Mouse (Mus musculus) lung, adult 18-20 months (tissue): ENCODE results near the gene Fam193b.

ENCODE experiments used
- DNase-seq, 2 experiments: peaks; one replicate each; pipeline ENCODE4 v3.0.0; 2022; ENCODE audit warnings: mixed read lengths in 2 of 2

Fam193b gene

DNA sequence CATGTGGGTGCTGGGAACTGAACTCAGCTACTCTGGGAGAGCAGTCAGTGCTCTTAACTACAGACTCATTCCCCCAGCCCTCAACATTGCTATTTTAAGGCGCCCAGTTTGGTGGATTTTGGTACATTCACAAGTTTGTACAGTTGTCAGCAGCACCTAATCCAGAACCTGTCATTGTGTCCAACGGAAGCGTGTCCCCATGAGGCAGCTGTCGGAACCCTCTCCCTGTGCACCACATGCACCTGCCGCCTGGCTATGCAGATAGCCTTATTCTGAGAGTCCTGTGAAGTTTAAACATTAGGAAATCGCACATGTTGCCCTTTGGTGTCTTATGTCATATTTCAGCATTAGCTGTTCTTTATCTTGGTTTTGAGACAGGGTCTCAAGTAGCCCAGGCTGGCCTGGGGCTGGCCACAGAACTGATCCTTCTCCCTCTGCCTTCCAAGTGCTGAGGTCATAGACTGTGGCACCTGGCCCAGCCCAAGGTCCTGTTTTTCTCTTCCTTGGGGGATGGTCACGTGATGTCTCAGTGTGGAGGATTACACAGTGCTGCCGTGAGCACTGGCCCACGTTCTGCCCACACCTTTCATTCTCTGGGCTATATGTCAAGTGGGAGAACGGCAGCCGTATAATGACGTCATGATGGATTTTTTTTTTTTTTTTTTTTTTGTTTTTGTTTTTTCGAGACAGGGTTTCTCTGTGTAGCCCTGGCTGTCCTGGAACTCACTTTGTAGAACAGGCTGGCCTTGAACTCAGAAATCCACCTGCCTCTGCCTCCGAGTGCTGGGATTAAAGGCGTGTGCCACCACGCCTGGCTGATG is 45.0 kb downstream of the Fam193b start:
- no peak for DNase-seq

DNA sequence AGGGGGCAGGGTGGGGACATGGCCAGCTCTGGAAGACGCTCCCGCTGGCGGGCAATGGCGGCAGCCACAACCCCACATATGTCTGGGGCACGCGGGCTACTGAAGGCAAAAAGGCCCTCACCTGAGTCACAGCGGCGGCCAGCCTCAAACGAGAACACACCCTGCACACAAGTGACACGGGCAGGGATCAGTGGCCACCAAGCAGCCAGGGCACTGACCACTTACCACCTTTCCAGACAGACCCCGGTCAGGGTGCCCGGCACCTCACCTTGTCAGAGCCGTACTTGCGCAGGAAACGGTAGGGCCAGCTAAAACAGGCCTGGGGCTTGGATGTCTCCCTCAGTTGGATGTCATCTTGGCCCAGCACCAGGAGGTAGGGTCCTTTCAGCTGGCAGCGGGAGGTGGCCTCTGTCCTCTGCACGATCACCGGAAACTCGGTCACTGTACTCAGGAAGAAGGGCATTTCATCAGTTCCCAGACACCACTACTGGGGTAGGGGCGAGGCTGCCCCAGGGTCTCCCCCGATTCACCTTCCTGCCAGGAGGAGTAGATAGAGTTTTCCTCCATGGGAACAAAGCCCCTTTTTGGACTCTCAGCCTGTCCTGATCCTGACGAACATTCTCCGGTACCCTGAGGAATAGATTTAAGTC is 46.8 kb downstream of the Fam193b start:
- DNase-seq: no peak

DNA sequence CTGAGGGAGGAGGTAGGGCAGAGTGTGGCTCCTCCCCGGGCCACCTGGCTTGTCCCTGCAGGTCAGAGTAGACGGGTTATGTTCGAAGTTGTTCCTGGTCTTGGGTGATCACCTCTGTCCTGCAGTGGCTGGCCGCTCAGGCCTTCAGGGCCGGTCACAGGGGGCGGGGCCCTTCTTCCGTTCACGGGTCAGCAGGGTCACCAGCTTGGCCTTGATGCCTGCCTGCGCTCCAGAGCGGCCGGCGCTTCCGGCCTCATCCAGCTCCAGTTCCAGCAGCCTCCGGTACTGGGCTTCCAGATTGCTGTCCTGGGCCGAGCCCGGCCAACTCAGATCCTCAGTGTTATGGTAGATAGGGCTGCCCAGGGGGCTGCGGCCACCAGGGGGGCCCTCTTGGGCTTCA is 47.6 kb downstream of the Fam193b start:
- no peak for DNase-seq

DNA sequence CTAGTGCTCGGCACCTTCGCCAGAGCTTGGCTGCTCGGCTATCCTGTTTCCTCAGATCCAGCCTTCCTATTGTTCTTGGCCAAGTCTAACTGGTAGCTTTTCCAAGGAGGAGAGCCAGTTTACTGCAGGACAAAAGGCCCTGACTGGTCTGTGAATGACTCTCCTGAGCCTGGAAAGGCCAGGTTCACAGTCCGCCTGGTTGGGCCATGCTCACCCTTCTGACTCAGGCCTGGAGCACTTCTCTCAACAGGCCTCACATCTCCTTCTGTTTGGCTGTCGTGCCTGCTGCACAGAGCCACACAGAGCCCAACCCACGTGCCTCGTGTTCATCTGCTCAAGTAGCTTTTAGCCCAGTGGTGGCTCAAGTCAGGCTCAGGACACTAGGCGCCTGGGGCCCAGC is 48.2 kb downstream of the Fam193b start:
- DNase-seq: no peak

DNA sequence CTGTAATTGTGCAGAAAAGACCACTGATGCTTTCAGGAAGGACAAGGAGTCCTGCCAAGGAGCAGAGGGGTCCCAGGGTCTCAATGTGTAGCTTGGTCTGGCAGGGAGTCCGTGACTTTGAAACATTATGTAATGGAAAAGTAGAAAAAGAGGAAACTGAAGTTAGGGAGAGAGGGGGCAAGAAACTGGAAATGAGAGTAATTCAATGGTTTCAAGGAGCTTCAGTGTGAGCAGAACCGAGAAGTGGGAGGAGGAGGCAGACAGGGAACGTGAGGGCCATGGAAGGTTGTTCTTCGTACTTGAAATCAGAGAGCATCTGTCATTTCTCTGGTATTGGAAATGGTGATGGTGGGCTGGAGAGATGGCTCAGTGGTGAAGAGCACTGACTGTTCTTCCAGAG is 51.3 kb downstream of the Fam193b start:
- DNase-seq: no peak

DNA sequence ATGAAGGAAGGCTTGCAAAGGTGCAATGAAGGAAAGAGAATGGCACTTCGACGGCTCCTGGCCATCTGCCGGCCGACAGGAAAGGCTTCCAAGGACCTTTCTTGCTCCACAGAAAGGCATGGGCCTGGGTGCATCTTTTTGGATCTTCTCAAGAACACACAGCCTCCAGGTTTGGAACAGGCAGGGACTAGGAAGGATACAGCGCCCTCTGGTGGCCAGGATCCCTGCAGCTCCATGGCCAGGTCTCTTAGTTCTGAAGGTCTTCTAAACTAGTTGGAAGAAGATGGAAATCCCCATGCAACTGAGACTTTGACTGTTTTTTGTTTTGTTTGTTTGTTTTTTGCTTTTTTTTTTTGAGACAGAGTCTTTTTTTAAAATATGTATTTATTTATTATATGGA is 54.0 kb downstream of the Fam193b start:
- DNase-seq: peak; percentile 80

DNA sequence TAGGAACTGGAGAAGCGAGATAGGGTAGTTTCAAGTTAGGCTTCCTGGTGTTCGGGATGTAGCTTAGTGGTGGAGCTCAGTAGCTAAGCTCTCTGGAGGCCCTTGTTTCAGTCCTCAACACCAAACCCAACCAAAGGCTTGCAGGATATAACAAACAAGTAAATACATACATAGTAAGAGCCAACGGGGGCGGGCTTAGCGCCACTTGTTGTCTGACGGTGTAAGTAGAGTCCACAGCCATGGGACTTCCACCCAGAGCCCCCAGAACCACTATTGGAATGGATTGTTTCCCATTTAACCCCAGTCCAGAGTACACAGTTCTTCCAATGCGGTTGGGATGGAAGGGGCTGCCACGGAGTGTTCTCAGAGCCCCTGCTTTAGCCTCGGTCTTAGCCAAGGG is 57.1 kb downstream of the Fam193b start:
- DNase-seq: no peak

DNA sequence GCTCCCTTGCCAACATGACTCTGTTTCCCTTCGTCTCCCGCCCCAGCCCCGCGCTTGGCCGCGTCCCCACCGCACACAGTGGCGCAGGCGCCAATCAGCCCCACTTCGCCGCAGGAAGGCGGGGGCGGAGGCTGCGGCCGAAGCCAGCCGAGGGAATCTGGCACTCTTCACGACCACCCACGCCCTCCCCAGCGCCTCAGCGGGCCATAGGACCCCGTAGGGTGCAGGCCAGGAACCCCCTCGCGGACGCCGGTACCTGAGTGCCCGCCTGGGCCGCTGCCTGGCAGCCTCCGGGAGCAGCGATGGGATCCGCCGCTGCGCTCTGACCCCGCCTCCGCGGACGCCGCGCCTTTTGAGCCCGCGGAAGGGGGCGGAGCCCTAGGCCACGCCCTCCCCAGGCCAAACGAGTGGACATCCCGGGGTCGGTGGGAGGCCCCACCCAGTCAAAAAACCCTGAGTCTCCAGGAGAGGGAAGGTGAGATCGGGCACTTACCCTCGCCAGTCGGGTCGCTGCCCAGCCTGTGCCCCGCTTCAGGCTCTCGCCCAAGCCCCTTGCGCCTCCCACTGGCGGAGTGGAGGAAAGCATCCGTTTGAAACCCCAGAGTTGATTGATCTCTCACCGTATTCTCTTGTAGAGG is 57.7 kb downstream of the Fam193b start, which contains the start of gene Pdlim7:
Gene Pdlim7, minus strand, starts transcription at position 566 of the 638 bp plus-strand sequence.
- peak; percentile 87 to 90 for DNase-seq

DNA sequence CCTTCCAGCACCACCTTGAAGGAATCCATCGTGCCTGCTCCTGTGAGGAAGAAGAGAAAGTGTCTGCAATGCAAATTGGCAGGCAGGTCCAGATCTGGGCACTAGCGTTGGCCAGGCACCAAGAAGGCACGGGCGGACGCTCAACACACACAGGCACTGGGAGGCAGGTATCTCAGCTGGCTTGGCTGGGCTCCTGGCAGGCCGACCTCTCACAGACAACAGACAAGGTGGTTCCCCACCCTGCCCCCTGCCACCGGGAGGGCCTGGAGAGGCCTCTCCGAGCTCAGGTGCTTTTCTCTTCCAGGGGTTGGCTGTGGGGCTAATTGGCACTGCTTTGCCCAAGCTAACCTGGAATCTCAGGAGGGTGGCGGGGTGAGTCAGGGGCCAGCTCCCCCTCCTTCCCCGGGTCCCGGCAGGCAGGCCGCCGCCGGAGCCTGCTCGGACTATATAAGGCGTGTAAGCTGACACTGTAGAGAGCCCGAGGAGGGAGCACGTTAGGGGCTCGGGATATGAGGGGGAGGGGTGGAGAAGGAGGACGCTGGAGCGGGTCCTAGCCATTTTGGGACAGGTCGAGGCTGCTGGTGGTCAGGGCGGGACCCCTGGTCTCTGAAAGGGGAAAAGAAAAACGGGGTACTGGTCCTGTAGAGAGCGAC is 58.4 kb downstream of the Fam193b start:
- peak; percentile 55 to 64 for DNase-seq

DNA sequence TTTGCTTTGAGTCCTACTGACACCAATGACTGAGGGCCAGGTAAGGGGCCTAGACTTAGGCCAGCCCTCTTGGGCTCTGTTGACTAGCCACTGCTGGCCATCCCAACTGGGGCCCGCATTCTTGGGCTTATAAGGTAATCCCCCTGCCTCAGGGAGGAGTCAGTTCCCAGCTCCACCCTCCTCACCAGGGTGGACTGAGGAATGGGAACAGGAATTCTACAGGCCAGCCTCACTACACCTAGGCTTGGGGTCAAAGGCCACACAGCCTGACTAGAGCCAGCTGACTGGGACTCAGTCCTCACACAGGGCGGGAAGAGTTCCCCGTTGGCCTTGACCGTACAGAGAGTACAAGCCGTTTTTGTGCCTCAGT is 59.4 kb downstream of the Fam193b start:
- DNase-seq: peak in 1 of 2 experiments; percentile 26

DNA sequence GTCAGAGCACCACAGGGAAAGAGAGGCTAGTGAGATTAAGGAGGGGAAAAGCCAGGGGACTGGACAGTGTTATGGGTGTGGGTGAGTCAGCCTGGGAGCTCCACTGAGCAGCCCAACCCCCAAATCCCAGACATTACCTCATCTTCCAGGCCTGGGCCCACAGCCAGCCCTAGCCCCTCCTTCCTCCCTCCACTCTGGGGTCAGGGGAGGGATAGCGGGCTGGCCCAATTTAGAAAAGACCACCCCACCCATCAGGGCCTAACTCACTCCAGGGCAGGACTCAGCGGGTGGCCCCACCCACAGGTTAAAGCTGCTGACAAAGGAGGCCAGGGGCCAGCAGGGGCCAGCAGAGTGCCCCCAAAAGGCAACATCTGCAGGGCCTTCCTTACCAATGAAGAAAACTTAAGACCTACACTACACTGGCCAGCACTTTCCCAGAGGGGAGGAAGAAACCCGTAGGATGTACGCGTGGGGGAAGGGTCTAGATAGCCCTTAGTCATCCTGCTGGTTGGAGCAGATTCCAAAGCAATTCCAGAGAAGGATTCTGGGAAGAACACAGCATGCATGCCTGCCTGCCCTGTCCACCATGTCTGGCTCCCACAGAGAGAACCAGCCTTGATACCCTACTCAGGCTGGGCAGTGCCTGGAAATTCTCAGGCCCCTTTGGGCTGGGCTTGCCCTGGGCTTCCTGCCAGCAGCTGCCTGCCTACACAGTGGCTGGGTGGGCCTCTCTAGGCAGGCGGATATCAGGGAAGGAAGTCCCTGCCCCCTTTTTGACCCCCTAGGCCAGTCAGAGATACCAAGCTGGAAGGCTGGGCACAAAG is 60.0 kb downstream of the Fam193b start:
- peak; percentile 86 to 90 for DNase-seq

DNA sequence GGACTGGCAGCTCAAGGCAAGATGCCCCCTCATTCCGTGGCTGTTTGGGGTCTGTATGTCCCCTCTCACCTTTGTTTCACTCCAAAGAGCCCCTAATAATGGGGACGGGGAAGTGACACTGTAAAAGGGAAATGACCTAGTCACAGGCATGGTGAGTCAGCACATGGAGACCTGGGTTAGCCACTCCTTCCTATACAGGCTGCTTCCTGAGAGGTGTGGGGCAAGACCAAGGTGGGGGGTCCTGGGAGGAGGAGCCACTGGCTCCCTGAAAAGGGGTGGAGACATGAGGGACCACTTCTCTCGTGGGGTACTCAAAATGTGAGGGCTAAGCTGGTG is 60.6 kb downstream of the Fam193b start:
- DNase-seq: peak in 1 of 2 experiments; percentile 39

DNA sequence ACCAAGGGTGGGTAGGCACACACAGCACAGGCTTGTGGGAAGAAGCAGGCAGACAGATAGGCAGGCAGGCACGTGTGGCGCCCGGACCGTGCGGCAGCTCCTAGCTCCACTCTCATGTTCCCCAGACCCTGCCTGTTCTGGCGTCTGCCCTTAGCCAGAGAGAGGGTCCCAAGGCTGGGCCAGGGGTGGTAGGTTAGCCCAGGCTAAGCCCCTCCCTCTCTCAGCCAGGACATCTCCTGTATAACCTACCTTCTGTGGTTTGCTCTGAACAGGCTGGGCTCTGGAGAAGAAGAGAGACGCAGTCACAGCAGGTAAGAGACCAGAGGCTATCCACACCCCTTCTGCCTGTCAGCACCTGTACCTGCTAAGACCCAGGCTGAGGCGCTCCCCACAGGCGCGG is 62.4 kb downstream of the Fam193b start:
- no peak for DNase-seq

DNA sequence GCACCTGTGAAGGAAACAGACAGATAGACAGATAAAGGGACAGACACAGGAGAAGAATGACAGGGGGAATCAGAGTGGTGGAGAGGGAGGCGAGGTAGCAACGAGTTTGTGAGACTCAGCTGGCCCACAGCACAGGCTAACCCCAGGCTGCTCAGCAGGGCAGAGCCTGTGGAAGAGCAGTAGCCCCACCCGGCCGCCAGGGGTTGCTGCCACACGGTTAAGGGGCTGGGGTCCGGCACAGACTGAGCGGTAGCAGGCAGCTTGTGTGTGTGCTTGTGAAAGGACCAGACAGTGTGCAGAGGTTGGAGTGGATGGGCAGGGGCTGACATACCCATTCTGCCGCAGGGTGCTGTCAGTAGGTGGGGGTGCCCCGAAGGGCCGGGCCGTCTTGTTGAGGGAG is 63.0 kb downstream of the Fam193b start:
- no peak for DNase-seq

DNA sequence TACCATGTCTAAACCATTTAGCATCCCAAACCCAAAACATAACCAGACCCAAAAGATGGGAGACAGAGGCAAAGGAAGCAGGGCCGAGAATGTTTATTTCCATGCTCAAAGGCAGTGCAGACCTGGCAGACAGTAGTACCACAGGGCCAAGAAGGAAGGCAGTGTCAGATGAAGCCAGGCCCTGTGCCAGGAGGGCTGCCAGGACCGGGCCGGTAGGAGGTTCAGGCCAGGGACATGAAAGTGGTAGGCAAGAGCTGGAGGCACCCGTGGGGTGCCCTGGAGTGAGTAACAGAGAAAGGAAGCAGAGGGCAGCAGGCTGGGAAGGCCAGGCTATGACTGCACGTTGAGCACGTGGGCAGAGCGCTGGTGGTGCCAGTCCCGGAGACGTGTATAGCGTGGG is 64.2 kb downstream of the Fam193b start:
- no peak for DNase-seq

DNA sequence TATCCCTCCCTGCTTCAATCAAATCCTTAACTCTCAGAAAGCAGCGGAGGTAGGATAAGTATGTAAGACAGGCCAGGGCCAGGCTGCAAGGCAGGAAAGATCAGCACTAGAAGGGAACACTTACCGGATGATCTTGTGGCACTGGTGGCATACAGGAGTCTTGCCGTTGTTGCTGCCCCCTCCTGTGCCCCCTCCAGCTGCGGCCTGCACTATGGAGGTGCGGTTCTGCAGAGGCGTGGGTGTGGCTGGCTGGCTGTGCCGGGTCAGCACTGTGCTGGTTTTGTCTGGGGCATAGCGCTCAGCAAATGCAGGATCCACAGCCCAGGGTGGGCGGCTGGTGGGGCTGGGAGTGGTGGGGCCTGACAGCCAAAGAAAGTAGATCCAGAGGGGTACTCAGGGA is 65.1 kb downstream of the Fam193b start:
- DNase-seq: no peak

DNA sequence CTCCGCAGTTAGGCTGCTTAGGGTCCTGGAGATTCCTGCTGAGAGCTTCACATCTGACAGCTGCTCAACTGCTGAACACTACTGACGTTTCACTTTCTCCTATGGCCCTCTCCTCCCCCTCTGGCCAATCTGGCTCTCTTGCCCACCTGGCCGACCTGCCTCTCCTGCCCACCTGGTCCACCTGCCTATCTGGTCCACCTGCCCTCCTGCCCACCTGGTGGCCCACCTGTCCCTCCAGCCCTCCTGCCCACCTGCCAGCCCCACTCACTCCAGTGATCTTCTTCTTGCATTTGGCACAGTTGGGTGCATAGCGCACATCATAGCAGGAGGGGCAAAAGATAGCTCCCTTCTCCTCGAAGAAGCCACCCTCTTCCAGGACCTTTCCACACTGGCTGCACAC is 66.5 kb downstream of the Fam193b start:
- DNase-seq: no peak

DNA sequence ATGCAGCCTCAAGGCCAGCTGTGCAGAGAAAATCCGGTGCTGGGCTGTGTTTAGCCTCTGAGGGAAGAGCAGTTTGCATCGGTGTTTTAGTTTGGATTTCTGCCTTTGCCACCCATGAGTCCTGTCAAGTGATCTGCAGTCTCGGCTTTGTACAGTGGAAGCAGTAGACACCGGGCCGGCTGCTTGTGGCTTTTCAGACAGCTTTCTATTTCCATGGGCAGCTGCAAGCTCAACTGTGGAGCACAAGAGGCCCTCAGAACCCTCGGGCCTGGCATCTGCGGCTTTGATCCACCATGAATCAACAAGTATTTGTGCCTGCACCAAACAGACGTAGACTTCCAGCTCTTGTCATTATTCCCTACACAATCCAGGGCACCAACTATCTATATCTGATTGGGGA is 68.5 kb downstream of the Fam193b start:
- DNase-seq: no peak

DNA sequence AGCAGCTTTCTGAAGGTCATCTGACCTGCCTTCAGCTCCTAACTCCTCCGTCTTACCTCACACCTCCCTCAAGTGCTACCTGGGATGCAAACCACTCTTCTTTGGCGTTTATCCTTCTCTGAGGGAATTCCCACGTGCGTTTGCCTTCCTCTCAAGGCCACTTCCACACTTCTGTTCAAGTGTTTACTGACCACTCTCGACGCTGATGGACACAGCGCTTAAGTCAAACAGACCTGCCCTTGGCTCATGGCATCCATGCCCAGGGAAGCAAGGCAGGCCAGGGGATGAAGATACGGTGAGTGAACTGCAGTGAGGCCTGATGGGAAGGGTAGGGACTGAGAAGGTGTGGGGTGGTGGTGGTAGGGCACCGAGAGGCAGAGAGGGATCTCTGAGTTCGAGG is 70.3 kb downstream of the Fam193b start:
- peak; percentile 74 to 82 for DNase-seq

DNA sequence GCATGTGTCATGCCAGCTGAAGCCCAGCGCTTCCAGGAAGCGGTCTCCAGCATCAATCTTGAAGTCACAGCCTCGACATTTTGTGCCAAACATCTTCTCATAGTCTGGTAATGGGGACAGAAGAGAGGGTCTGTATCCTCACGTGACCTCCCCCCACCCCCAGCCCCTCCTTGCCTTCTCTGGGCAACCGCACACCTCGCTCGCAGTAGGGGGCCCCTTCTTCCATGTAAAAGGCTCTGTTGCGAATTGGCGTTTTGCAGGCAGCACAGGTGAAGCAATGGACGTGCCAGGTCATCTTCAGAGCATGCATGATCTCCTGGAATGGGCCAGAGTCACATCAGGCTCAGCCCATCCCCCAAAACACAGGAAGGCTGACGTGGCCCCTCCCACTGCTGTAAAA is 72.0 kb downstream of the Fam193b start:
- DNase-seq: no peak

DNA sequence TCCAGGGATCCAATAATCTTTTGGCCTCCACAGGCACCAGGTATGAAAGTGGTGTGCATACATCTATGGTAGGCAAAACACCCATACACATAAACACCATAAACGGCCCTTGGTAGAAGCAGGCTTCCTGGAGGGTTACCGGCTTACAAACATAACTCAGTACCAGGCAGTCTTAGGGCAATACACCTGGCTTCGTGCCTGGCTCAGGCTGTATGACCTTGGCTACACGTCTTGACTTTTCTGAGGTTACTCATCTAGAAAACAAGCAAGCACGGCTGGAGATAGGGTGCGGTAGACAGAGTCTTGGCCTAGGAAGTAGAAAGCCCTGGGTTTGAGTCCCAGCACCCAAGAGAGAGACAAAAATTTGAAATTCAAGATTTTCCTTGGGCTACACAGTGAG is 74.3 kb downstream of the Fam193b start:
- DNase-seq: no peak

DNA sequence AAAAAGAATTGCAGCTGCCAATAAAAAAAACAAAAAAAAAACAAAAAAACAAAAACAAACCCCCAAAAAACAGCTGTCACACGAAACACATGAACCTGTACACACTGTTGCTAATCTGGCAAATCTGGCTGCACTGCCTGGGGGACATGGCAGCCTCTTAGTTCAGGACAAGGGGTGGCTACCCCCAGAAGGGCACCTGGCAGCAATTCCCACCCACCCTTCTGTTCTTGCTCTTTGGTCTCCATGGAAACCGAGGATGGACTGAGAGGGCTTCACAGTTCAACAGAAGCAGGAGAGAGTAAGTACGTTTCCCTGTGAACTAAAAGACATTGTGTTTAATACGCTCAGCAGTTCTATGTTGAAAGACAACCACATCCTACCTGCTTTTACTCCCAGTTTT is 75.2 kb downstream of the Fam193b start:
- DNase-seq: no peak
